Mouse (Mus musculus): Measurements from ENCODE around the gene Zfp853. TPM values are rescaled to one million over a fixed set of nuclear protein-coding genes. Genes with fewer than 3 reads are reported as not detected.
A peak's percentile ranks its signal among the peaks of the same experiment; 100 is the strongest.

Zfp853 gene
- polyA plus RNA-seq (2015; fragmentation: Nextera tagmentation; extraction: Ambion mirVana), result 0.32 and 0.34 TPM in 2 replicates

DNA sequence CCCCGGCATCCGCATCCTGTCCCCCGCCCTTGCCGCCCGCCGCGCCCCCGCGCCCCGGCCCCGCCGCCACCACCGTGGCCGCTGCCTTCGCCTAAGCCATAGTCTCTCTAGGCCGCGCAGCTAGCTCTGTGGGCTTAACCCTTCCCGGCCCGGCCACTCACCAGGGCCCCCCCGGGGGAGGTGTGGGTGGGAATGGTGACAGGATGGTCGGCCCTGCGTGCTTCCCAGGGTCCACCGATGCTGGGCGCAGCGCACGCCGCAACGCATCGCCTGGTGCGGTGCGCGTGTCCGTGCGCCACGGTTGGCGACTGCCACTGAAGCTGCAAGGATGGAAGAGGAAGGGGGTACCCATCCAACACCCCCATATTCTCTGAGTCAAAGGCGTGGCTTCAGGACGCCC is at the start of gene Zfp853:
Gene Zfp853 (minus strand): TSS at position 220 of the 400 bp plus-strand sequence.
- Histone ChIP-seq H3K9ac (peak within 1 kb of the TSS; percentile 77), H3K4me1 (peaks cover 22% of the 10 kb centered on the region), H3K27me3 (peaks cover 63% of the 10 kb centered on the region), H3K9me3 (no peaks in the 10 kb centered on the region), H3K27ac (0 out of 2 replicates have a peak within 1 kb of the TSS, but pooled peaks have one; percentile 4), H3K4me2 (peak within 1 kb of the TSS; percentile 95), H3K36me3 (peaks cover 1% of the 10 kb centered on the region), H3K4me3 (peak within 1 kb of the TSS; percentile 58)
- ATAC-seq (ENCODE audit: insufficient number of reproducible peaks, insufficient read depth, low FRiP score, low TSS enrichment, low read depth), result 0 out of 2 replicates have a peak, but pooled peaks have one; percentile 38
- WGBS, result under 1% methylated on average over 38 of the region's 38 CpGs

DNA sequence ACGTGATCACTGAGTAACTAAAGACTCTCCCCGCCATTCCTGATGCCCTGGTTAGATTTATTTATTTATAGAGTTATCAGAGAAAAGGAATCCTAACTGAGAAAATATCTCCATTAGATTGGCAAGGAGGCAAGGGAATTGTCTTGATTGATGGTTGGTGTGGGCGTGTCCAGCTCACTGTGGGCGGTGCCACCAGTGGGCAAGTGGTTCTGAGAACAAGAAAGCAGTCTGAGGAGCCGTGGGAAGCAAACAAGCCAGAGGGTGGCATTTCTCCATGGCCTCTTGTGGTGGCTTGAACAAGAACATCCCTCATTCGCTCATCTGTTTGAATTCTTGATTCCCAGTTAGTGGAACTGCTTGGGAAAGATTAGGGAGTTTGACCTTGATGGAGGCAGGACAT is 46.2 kb upstream of the Zfp853 start:
- H3K27me3 ChIP-seq, result no peaks in the 10 kb centered on the region
- no peak overlapping the region for H3K4me2 ChIP-seq
- no peaks in the 10 kb centered on the region for H3K4me1 ChIP-seq
- H3K9ac ChIP-seq, result no peak overlapping the region
- no peak overlapping the region for H3K27ac ChIP-seq
- WGBS, result 51% methylated on average over 6 of the region's 6 CpGs
- H3K4me3 ChIP-seq, result no peak overlapping the region
- H3K36me3 ChIP-seq, result no peaks in the 10 kb centered on the region
- no peak for ATAC-seq (ENCODE audit: insufficient number of reproducible peaks, insufficient read depth, low FRiP score, low TSS enrichment, low read depth)
- no peaks in the 10 kb centered on the region for H3K9me3 ChIP-seq

DNA sequence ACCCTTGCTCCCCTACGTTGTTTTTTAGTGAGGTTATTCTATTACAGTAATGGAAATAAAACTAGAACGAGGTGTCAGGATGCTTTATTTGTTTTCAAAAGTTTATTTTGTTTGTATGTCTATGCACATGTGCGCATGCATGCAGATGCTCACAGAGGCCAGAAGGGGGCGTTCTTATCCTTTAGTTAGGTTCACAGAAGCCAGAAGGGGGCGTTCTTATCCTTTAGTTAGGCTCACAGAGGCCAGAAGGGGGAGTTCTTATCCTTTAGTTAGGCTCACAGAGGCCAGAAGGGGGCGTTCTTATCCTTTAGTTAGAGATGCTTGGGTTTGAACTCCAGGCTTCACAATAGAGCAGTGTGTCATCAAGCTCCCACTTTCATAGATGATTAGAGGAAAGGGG is 43.1 kb upstream of the Zfp853 start:
- H3K27me3 ChIP-seq, result no peaks in the 10 kb centered on the region
- H3K4me3 ChIP-seq, result no peak overlapping the region
- 57% methylated on average over 6 of the region's 6 CpGs for WGBS
- H3K9ac ChIP-seq, result no peak overlapping the region
- no peaks in the 10 kb centered on the region for H3K9me3 ChIP-seq
- H3K4me1 ChIP-seq, result no peaks in the 10 kb centered on the region
- no peak for ATAC-seq (ENCODE audit: insufficient number of reproducible peaks, insufficient read depth, low FRiP score, low TSS enrichment, low read depth)
- no peak overlapping the region for H3K4me2 ChIP-seq
- no peak overlapping the region for H3K27ac ChIP-seq
- H3K36me3 ChIP-seq, result no peaks in the 10 kb centered on the region

DNA sequence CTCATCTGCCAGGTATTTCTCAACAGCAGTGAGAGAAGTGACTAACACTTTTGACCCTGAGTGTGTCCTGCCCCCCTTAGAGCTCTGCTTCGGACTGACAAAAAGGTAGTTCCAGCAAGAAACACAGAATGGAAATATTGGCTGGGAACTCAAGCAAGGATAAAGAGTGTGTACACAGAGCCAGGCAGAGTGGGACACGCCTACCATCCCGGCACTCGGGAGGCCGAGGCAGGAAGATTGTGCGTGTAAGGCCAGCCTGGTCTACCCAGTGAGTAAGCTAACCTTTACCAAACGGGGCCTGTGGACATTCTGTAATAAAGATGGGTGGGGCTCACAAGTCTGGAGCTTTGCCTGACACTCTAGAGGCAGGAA is 41.7 kb upstream of the Zfp853 start:
- no peaks in the 10 kb centered on the region for H3K36me3 ChIP-seq
- H3K9me3 ChIP-seq, result no peaks in the 10 kb centered on the region
- 78% methylated on average over 7 of the region's 7 CpGs for WGBS
- no peak overlapping the region for H3K4me3 ChIP-seq
- no peak overlapping the region for H3K9ac ChIP-seq
- no peak for ATAC-seq (ENCODE audit: insufficient number of reproducible peaks, insufficient read depth, low FRiP score, low TSS enrichment, low read depth)
- H3K4me2 ChIP-seq, result no peak overlapping the region
- H3K27me3 ChIP-seq, result no peaks in the 10 kb centered on the region
- H3K27ac ChIP-seq, result no peak overlapping the region
- peaks cover 1% of the 10 kb centered on the region; the same call in 1 of the 2 replicates for H3K4me1 ChIP-seq

DNA sequence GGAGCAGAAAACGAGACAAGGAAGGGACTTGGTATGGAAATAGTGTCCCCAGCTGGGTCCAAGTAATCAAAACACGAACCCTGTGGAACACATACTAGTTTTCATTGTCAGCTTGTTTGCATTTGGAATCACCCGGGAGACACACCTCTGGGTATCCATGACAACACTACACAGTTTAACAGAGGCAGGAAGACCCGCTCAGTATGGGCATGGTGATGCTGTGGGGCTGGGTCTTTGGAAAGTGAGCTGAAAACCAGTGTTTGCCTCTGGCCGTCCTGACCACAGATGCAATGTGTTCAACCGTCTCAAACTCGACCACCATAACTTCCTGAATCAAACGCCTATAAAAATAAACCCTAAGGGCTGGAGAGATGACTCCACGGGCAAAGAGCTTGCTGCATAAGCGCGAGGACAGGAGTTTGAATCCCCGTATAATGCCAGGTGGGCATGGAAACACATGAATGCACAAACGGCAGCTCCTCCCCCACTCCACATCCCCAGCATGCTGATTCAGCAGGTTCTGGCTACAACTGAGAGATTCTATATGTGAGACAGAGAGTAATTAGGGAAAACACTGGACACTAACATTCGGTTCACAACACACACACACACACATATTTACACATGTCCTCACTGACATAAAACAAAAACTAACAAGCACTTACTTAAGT is 41.1 kb upstream of the Zfp853 start:
- Histone ChIP-seq H3K36me3 (no peaks in the 10 kb centered on the region), H3K9me3 (no peaks in the 10 kb centered on the region), H3K27ac (no peak overlapping the region), H3K27me3 (no peaks in the 10 kb centered on the region), H3K9ac (no peak overlapping the region), H3K4me1 (peaks cover 6% of the 10 kb centered on the region), H3K4me2 (no peak overlapping the region), H3K4me3 (no peak overlapping the region)
- 65% methylated on average over 14 of the region's 14 CpGs for WGBS
- ATAC-seq (ENCODE audit: insufficient number of reproducible peaks, insufficient read depth, low FRiP score, low TSS enrichment, low read depth), result no peak

DNA sequence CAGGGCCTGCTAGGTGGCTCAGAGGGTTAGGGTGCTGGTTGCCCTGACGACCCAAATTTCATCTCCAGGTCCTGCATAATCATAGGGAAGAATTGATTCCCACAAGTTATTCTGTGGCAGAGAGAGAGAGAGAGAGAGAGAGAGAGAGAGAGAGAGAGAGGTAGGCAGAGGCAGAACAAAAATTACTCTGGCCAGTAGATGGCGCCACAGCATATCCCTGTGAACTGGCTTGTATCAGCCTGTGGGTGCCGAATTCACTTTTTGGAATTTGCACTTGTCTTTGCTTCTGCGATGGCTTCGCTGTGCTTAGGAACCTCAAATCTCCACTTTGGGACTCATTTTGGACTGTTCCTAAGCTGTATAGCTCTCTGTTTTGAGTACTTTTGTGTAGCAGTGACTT is 40.4 kb upstream of the Zfp853 start:
- ATAC-seq (ENCODE audit: insufficient number of reproducible peaks, insufficient read depth, low FRiP score, low TSS enrichment, low read depth), result no peak
- H3K4me1 ChIP-seq, result peaks cover 6% of the 10 kb centered on the region
- no peaks in the 10 kb centered on the region for H3K36me3 ChIP-seq
- H3K9me3 ChIP-seq, result no peaks in the 10 kb centered on the region
- no peak overlapping the region for H3K9ac ChIP-seq
- H3K27me3 ChIP-seq, result no peaks in the 10 kb centered on the region
- peak overlapping the region; percentile 26; the same call in 1 of the 2 replicates for H3K4me2 ChIP-seq
- WGBS, result 12% methylated on average over 5 of the region's 5 CpGs
- H3K27ac ChIP-seq, result no peak overlapping the region
- H3K4me3 ChIP-seq, result no peak overlapping the region

DNA sequence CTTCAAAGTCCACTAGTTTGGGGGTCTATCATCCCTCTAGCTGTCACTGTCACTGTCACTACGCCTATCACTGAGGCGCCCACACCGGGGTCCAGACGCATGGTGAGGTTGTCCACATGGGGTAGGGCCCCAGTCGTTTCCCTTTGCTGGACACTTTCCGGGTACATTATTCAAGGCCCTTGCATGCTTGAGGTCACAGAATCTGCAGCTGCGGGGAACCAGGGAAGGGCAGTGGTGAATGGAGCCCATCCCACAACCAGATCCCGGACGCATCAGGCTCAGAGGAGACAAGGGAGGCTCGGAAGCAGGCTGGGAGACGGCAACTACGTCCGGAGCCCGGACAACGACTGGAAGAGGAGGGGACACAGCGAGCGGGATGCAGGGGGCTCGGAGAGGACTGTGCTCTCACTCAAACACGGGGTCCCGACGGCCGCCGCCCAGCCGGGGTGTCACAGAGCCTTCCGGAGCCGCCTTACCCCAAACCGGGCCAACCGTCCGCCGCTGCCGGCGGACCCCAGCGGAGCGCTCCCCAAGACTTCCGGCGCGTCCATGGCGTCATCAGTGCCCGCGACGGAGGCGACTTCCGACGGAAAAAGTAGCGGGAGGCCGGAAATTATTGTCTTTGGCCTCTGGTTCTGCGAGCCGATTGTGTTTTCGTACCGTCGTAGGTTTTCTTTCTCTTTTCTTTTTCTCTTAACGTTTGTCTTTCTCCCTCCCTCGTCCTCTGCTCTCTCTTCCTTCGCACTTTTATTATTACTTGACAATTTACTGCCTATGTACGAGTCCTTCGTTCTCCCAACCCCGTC is 35.5 kb upstream of the Zfp853 start, which contains the start of gene Zdhhc4:
Gene Zdhhc4 (minus strand): TSS at position 567 of the 806 bp plus-strand sequence.
- Histone ChIP-seq H3K36me3 (peaks cover 28% of the 10 kb centered on the region), H3K4me2 (peak within 1 kb of the TSS; percentile 93), H3K27me3 (no peaks in the 10 kb centered on the region), H3K27ac (peak within 1 kb of the TSS; percentile 60), H3K4me1 (peaks cover 20% of the 10 kb centered on the region), H3K9ac (peak within 1 kb of the TSS; percentile 91), H3K9me3 (no peaks in the 10 kb centered on the region), H3K4me3 (peak within 1 kb of the TSS; percentile 94)
- no peak for ATAC-seq (ENCODE audit: insufficient number of reproducible peaks, insufficient read depth, low FRiP score, low TSS enrichment, low read depth)
- WGBS, result under 1% methylated on average over 57 of the region's 57 CpGs

DNA sequence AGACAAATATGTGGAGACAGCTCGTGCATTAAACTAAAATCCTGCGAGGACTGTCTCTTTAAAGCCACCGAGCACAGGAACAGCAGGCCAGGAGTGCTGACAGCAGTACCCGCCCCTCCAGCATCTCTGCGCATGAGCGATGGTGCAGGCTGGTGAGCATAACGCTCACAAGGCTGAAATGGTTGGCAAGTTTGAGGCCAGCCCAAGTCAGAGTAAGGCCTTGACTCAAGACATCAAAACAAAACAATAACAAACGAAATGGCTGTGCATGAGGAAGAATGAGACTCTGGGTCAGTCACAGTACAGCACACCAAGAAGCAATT is 23.8 kb upstream of the Zfp853 start:
- Histone ChIP-seq H3K9me3 (no peaks in the 10 kb centered on the region), H3K4me1 (peaks cover 14% of the 10 kb centered on the region), H3K27me3 (no peaks in the 10 kb centered on the region), H3K4me3 (no peak overlapping the region), H3K27ac (no peak overlapping the region), H3K36me3 (peaks cover 72% of the 10 kb centered on the region), H3K4me2 (no peak overlapping the region), H3K9ac (0 out of 2 replicates have a peak overlapping the region, but pooled peaks have one; percentile 21)
- WGBS, result 88% methylated on average over 8 of the region's 8 CpGs
- no peak for ATAC-seq (ENCODE audit: insufficient number of reproducible peaks, insufficient read depth, low FRiP score, low TSS enrichment, low read depth)

DNA sequence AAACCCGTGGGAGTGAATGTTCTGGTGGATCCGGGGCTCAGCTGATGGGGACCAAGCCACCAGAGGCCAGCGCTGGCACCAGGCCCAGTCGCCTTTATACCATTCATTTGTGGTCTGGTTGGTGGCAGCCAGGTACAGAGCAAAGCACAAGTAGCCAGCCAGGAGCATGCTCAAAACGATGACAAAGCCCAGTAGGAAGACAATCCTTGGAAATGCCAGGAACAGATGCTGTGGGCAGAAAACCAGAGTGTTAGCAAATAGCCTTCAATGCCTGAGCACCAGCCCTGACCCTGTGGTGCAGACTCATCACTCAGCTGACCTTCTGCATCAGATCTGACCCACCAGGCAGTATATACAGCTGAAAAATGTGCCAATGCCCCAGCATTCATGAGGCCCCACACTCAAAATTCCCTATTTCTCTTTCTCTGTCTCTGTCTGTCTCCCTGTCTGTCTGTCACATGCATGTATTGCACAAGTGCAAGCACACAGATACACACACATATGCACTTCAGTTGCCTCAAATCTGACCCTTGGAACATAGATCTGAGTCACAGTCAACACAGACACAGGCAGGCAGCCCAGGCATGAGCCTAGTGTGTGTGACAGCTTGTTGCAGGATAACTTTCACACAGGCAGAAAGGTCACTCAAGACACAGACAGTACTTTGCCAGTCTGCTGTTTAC is 23.3 kb upstream of the Zfp853 start:
- Histone ChIP-seq H3K4me1 (peaks cover 17% of the 10 kb centered on the region), H3K4me3 (no peak overlapping the region), H3K36me3 (peaks cover 72% of the 10 kb centered on the region), H3K27ac (no peak overlapping the region), H3K27me3 (no peaks in the 10 kb centered on the region), H3K9me3 (no peaks in the 10 kb centered on the region), H3K4me2 (no peak overlapping the region), H3K9ac (no peak overlapping the region)
- 90% methylated on average over 5 of the region's 5 CpGs for WGBS
- ATAC-seq (ENCODE audit: insufficient number of reproducible peaks, insufficient read depth, low FRiP score, low TSS enrichment, low read depth), result no peak

DNA sequence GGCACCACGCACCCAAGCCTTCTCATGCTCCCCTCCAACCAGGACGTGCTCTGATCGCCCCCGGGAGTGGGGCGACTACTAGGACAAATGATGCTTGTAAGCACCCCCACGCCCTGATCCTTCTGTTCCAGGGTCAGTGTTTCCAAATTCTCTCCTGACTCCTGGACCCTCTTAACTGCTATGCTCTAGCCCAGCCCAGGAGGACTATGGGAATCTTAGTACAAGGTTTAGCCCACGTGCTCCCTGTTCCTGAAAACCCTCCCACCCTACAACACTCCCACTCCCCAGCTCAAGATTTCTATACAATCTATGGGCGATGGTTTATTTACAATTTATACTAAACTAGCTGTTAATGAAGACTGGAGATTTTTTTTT is 22.1 kb upstream of the Zfp853 start:
- Histone ChIP-seq H3K4me2 (peak overlapping the region; percentile 84), H3K27me3 (no peaks in the 10 kb centered on the region), H3K27ac (peak overlapping the region; percentile 90; the same call in 1 of the 2 replicates), H3K4me1 (peaks cover 22% of the 10 kb centered on the region), H3K36me3 (peaks cover 73% of the 10 kb centered on the region), H3K4me3 (peak overlapping the region; percentile 65), H3K9me3 (no peaks in the 10 kb centered on the region), H3K9ac (peak overlapping the region; percentile 96; the same call in 1 of the 2 replicates)
- 0 out of 2 replicates have a peak, but pooled peaks have one; percentile 2 for ATAC-seq (ENCODE audit: insufficient number of reproducible peaks, insufficient read depth, low FRiP score, low TSS enrichment, low read depth)
- 12% methylated on average over 8 of the region's 8 CpGs for WGBS

DNA sequence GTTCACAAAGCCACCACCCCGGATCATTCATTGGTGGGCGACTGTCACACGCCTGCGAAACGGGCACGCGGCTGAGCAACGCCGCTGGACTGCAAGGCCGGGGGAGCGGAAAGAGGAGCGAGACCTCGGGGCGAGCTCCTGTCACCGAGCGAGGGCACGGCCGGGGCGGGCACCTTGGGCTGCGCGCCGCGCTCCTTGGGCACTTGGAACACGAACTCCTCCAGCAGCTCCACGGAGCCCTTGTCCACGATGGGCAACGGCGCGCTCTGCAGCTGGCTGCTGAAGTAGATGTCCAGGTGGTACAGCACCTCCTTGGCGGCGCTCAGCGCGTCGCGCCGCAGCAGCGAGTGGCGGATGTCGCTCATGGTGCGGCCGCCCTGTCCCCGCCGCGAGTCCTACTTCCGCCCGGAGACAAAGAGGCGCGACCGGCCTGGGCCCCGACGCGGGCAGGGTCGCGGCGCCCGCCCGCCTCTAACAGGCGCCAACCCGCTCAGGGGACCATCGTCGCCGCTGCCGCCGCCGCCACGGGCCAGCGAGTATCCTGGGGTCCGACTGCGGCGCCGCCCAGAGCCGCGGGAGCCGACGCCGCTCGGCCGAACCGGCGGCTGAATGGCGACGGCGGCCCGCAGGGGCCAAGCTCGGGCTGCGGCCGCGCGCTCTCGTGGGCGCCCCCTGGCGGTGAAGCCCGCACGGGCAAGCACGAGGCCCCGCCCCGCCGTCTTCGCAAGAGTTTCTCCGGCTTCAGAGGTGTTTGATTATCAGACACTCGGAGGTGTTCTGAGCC is 21.5 kb upstream of the Zfp853 start, which contains the start of gene E130309D02Rik:
Gene E130309D02Rik (minus strand): TSS at position 631 of the 784 bp plus-strand sequence.
- Histone ChIP-seq H3K9me3 (no peaks in the 10 kb centered on the region), H3K27me3 (no peaks in the 10 kb centered on the region), H3K4me1 (peaks cover 22% of the 10 kb centered on the region), H3K4me2 (peak within 1 kb of the TSS; percentile 84), H3K36me3 (peaks cover 73% of the 10 kb centered on the region), H3K9ac (peak within 1 kb of the TSS; percentile 96), H3K27ac (peak within 1 kb of the TSS; percentile 90), H3K4me3 (peak within 1 kb of the TSS; percentile 65)
- ATAC-seq (ENCODE audit: insufficient number of reproducible peaks, insufficient read depth, low FRiP score, low TSS enrichment, low read depth), result peak; percentile 86
- WGBS, result under 1% methylated on average over 80 of the region's 101 CpGs
